Mouse (Mus musculus) embryonic facial prominence, embryonic 14.5 days (tissue): ENCODE measurements around the gene Robo2. TPM values are rescaled to one million over a fixed set of nuclear protein-coding genes. Genes with fewer than 3 reads are reported as not detected.

Experiments used
- ATAC-seq: fragments of 200-750 bp; cut with Nextera tagmentation; 2 replicates; pipeline ENCODE4 v1.8.0; 2017; ENCODE audit warnings: low read depth, moderate number of reproducible peaks, moderate TSS enrichment
- DNase-seq: peaks from one replicate; pipeline ENCODE4 v3.0.0-alpha.2; 2015; ENCODE audit warnings: low spot score
- H3K27ac ChIP-seq: fragments of 300-500 bp; sonication (generic); replicated peaks from 2 replicates; pipeline ENCODE4 v1.5.1; 2014; ENCODE audit warnings: low read depth, mild to moderate bottlenecking, low read length, moderate library complexity
- H3K27me3 ChIP-seq: fragments of 300-500 bp; sonication (generic); replicated peaks from 2 replicates; pipeline ENCODE4 v1.6.1; 2014; ENCODE audit warnings: low read length; ENCODE audit not compliant: control insufficient read depth, insufficient read depth
- H3K36me3 ChIP-seq: fragments of 300-500 bp; sonication (generic); 2 replicates; pipeline ENCODE4 v1.6.1; 2014; ENCODE audit warnings: low read length, mixed read lengths; ENCODE audit not compliant: control insufficient read depth, insufficient read depth
- H3K4me1 ChIP-seq: fragments of 300-500 bp; sonication (generic); 2 replicates; pipeline ENCODE4 v1.6.1; 2014; ENCODE audit warnings: antibody characterized with exemption, low read length; ENCODE audit not compliant: control insufficient read depth, insufficient read depth
- H3K4me2 ChIP-seq: fragments of 300-500 bp; sonication (generic); 2 replicates; pipeline ENCODE4 v1.6.1; 2014; ENCODE audit warnings: low read depth, mild to moderate bottlenecking, low read length, moderate library complexity, mixed read lengths
- H3K4me3 ChIP-seq: fragments of 300-500 bp; sonication (generic); 2 replicates; pipeline ENCODE4 v1.5.1; 2014; ENCODE audit warnings: low read depth, mild to moderate bottlenecking, low read length
- H3K9ac ChIP-seq: fragments of 300-500 bp; sonication (generic); 2 replicates; pipeline ENCODE4 v1.6.1; 2014; ENCODE audit warnings: low read depth, mild to moderate bottlenecking, low read length, moderate library complexity, mixed read lengths
- H3K9me3 ChIP-seq: fragments of 300-500 bp; sonication (generic); 2 replicates; pipeline ENCODE4 v1.6.1; 2016; ENCODE audit warnings: low read length; ENCODE audit not compliant: control insufficient read depth
- WGBS: fragments of 180-500 bp; shearing (Covaris S2); extraction: QIAGEN DNeasy Blood & Tissue Kit; methylation state at CpG from one replicate; pipeline ENCODE4 v1.1.7; 2014; 5-methylcytosine and 5-hydroxymethylcytosine counted together
- polyA plus RNA-seq: library from polyadenylated mRNA; unstranded; fragments of >200 nt; fragmentation: Nextera tagmentation; extraction: Ambion mirVana; gene quantifications from 2 replicates; pipeline ENCODE4 v1.2.1, GENCODE M21; 2014

The Robo2 gene
- polyA plus RNA-seq, 1 experiment from 2014 or later, result 56.8 TPM

DNA sequence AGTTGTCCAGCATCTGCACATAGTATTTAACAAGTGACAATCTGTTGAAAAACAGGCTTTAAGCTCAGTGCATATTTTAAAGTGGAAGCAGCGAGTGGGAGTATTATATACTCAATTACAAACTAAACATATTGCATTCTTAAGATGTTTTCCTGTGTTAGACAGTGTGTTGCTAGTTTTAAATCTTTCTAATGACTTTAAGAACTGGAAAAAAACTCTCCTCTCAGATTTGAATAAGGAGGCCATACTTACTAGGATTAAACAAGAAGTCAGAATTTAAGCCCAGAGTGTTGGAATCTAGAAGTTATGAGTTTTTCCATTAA is 453.1 kb downstream of the Robo2 start:
- Histone ChIP-seq H3K27ac (no peak overlapping the region), H3K4me2 (no peak overlapping the region), H3K27me3 (no peaks in the 10 kb centered on the region), H3K4me3 (no peak overlapping the region), H3K4me1 (no peaks in the 10 kb centered on the region), H3K9me3 (no peaks in the 10 kb centered on the region), H3K9ac (no peak overlapping the region), H3K36me3 (peaks cover 13% of the 10 kb centered on the region; the same call in 1 of the 2 replicates)
- DNase-seq (no peak), ATAC-seq (no peak)
- WGBS, result 66% methylated on average over 1 of the region's 1 CpGs

DNA sequence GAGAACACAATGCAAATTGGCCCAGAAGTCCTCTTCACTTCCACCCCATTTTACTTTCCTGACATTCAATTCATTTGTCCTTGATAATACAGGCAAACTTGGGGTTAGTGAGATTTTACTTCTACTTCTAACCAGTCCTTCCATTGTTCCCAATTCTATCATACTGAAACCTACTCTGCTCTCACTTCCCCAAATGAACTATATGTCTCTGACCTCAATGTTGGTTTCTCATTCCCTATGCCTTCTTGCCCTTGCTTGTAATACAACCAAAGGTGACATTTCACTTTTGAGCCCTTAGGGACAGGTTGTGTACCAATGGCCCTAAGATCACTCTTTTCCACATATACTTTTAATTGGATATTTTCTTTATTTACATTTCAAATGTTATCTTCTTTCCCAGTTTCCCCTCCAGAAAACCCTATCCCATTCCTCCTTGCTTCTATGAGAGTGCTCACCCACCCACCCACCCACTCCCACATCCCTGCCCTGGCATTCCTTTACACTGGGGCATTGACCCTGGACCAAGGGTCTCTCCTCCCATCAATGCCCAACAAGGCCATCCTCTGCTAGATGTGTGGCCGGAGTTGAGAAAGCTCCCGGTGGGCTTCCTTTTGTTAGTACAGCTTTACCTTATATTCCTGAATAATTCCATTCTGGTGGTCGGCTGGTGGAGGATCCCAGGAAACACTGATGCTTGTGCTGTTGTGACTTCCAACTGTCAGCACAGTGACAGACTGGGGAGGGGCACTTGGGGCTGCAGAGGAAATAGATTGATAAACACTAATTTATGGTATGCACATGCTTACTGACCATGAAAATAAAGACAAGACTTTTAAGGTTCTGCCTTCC is 453.7 kb downstream of the Robo2 start:
- Histone ChIP-seq H3K9me3 (no peaks in the 10 kb centered on the region), H3K4me2 (no peak overlapping the region), H3K4me1 (no peaks in the 10 kb centered on the region), H3K9ac (no peak overlapping the region), H3K27ac (no peak overlapping the region), H3K27me3 (no peaks in the 10 kb centered on the region), H3K4me3 (no peak overlapping the region), H3K36me3 (peaks cover 13% of the 10 kb centered on the region; the same call in 1 of the 2 replicates)
- DNase-seq (no peak), ATAC-seq (no peak)
- WGBS, result 62% methylated on average over 3 of the region's 3 CpGs

DNA sequence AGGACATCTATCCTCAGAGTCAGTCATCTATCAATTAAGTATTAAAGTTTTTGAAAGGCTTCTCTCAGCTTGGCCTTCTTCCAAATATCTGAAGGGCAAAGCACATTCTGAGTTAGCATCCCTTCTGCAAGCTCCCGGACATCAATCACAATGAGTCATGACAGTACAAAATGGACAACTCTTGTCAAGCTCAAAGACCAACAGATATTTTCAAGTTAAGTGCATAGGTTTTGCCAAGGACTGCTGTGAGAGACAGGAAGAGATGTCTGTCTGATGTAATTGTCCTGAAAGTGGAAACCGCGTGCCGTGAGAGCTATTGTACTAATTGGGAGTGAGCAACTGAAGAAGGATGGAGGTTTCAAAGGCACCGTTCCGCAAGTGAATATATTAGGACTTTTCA is 465.5 kb downstream of the Robo2 start:
- H3K9ac ChIP-seq, result no peak overlapping the region
- ATAC-seq (no peak), DNase-seq (no peak)
- H3K27me3 ChIP-seq, result no peaks in the 10 kb centered on the region
- no peaks in the 10 kb centered on the region for H3K4me1 ChIP-seq
- no peaks in the 10 kb centered on the region; the same call in 1 of the 2 replicates for H3K36me3 ChIP-seq
- H3K27ac ChIP-seq, result no peak overlapping the region
- H3K4me2 ChIP-seq, result no peak overlapping the region
- no peak overlapping the region for H3K4me3 ChIP-seq
- no peaks in the 10 kb centered on the region for H3K9me3 ChIP-seq
- WGBS, result 82% methylated on average over 6 of the region's 6 CpGs

DNA sequence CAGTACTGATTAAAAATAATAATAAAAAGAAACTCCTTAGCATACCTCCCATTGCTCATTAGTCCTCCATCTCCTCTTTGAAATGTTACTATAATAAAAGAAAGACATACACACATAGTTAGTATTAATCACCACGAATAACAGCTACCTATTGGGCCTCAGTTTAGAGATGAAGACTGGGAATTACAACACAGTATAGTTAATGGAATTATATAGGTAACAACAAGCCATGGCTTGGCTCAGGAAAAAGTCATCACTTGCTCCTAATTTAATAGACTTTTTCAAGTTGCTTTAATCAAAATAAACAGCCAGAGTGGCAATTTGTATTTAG is 471.4 kb downstream of the Robo2 start:
- 77% methylated on average over 1 of the region's 1 CpGs for WGBS

DNA sequence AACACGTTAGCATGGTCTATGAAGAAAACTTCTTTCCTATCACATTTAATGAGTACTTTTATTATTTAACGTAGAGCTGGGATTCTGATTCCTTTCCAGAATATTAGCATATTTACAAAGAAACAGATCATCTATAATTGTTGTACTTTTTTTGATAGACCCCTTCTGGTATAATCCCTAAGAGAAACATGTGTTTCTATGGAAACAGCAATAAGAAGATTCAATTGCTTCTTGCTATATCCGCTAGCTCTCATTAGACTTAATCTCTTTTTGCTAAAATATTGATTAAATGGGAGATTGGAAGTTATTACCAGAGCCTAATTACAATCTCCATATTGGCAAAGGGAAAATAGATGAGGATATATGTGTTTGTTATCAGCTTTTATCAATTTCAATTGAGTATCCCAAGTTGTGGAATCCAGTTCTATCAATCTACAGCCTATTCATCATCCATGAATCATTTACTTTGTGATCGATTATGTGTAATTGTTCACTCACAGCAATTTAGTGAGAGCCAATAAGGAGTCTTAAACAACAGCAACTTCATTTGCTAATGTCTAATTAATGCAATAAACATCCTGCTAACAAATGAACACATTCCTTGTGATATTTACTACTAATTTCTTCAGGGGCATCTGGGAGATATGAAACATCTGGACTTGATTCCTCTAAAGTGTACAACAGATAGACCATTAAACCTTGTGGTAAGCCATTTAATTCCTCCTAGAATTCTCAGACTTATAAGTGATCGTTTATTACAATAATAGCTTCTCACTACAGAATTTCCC is 472.0 kb downstream of the Robo2 start:
- H3K4me3 ChIP-seq, result no peak overlapping the region
- H3K27me3 ChIP-seq, result no peaks in the 10 kb centered on the region
- H3K9ac ChIP-seq, result no peak overlapping the region
- no peaks in the 10 kb centered on the region for H3K36me3 ChIP-seq
- H3K27ac ChIP-seq, result no peak overlapping the region
- no peak for DNase-seq
- no peak overlapping the region for H3K4me2 ChIP-seq
- H3K4me1 ChIP-seq, result no peaks in the 10 kb centered on the region
- whole genome bisulfite sequencing, result 83% methylated on average over 5 of the region's 5 CpGs
- no peak for ATAC-seq
- H3K9me3 ChIP-seq, result no peaks in the 10 kb centered on the region

More for the DNA sequence above, 471.4 kb downstream of the Robo2 start:
- Histone ChIP-seq H3K4me1 (no peaks in the 10 kb centered on the region), H3K36me3 (no peaks in the 10 kb centered on the region), H3K27me3 (no peaks in the 10 kb centered on the region), H3K9ac (no peak overlapping the region), H3K4me3 (no peak overlapping the region), H3K9me3 (no peaks in the 10 kb centered on the region), H3K4me2 (no peak overlapping the region), H3K27ac (no peak overlapping the region)
- no peak for ATAC-seq
- DNase-seq, result no peak

DNA sequence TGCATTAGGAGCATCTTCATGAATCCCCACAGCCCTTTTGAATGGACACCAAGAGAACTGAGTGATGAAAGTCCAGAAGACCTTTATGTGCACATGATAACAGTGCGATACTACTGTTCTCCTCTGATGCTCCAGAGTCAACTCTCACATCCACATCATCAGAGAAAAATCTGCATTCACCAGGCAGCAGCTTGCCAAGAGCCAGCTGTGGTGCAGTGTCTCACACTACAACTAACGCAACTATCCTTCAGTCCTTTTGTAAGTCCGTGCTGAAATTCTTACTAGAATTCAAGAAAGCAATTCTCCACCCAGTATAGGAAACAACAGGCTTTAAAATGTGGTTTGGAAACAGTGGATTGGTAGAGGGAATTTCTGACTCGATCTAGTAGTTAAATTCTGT is 481.3 kb downstream of the Robo2 start:
- Histone ChIP-seq H3K4me2 (no peak overlapping the region), H3K9ac (no peak overlapping the region)
- ATAC-seq, result no peak

DNA sequence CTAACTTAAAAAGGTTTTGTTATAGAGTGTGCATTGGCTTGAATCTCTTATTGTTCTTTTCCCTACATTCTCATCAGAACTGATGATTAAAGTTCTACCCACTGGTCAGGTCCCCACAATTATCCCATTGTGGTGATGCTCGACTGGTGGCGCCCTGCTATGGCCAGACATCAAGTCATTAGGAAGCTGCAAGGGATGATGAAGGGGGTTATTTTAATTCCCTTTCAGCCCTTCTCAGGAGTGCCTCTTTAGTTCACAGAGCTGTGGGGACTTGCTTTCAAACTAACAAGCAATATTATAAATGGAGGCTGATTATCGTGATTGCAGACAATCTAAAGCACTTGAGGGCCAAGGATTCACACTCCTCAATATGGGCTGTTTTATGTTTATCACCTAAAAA is 484.1 kb downstream of the Robo2 start:
- Histone ChIP-seq H3K27ac (no peak overlapping the region), H3K36me3 (0 out of 2 replicates have a peak, but pooled peaks cover 4% of the 10 kb centered on the region), H3K4me1 (no peaks in the 10 kb centered on the region), H3K9me3 (no peaks in the 10 kb centered on the region), H3K27me3 (no peaks in the 10 kb centered on the region), H3K9ac (no peak overlapping the region), H3K4me3 (no peak overlapping the region), H3K4me2 (no peak overlapping the region)
- DNase-seq (no peak), ATAC-seq (no peak)
- 64% methylated on average over 3 of the region's 3 CpGs for WGBS

More for the DNA sequence above, 481.3 kb downstream of the Robo2 start:
- no peaks in the 10 kb centered on the region for H3K27me3 ChIP-seq
- 89% methylated on average over 4 of the region's 4 CpGs for WGBS
- H3K27ac ChIP-seq, result no peak overlapping the region
- no peak overlapping the region for H3K4me3 ChIP-seq
- DNase-seq, result no peak
- H3K36me3 ChIP-seq, result peaks cover 11% of the 10 kb centered on the region
- H3K9me3 ChIP-seq, result no peaks in the 10 kb centered on the region
- H3K4me1 ChIP-seq, result no peaks in the 10 kb centered on the region

DNA sequence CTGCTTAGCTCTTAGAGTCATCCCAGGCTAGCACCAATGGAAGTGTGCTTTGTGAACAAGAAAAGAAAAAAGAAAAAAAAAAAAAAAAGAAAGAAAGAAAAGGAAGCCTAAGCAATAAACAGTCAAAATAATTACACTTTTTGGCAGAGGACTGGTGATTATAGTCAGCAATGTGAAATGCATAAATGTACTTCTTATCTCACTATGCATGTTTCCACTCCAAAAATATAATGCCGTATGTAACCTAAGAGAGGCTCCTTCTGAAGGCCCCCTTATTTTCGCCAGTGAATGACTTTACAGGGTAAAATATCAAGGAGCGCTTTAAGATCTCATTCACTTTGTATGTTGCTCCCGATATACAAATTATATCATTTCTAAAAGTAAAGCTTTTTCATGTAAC is 496.2 kb downstream of the Robo2 start:
- DNase-seq, result no peak
- WGBS, result 85% methylated on average over 4 of the region's 4 CpGs
- Histone ChIP-seq H3K27ac (no peak overlapping the region), H3K9me3 (no peaks in the 10 kb centered on the region), H3K9ac (no peak overlapping the region), H3K36me3 (no peaks in the 10 kb centered on the region), H3K4me2 (no peak overlapping the region), H3K27me3 (no peaks in the 10 kb centered on the region), H3K4me3 (no peak overlapping the region), H3K4me1 (no peaks in the 10 kb centered on the region)
- no peak for ATAC-seq
